8 mouse cellular contexts compared by ENCODE assay signal in genomic region chr17:25835816-25836215, GRCm38 (mm10). TPM values are rescaled to one million over a fixed set of nuclear protein-coding genes. Genes with fewer than 3 reads are reported as not detected.
DNase-seq lines count a peak whose midpoint lies in the region; ATAC-seq and TF ChIP-seq lines count a peak whose summit lies in the region.

No protein-coding gene starts in this region.

- no peaks in the 10 kb centered on the region for H3K27me3 ChIP-seq in neural tube, embryonic 11.5 days (ENCODE audit: control insufficient read depth, insufficient read depth, low read length)
- H3K27me3 ChIP-seq in stomach, embryonic 16.5 days (ENCODE audit: control insufficient read depth, insufficient read depth, low read length): no peaks in the 10 kb centered on the region

- no peak for ATAC-seq in neural tube, embryonic 11.5 days (ENCODE audit: insufficient read depth, low FRiP score, low TSS enrichment)
- no peak for ATAC-seq in stomach, embryonic 16.5 days (ENCODE audit: insufficient read depth, low FRiP score)

- 94% methylated on average over 16 of the region's 16 CpGs for WGBS in neural tube, embryonic 11.5 days
- 91% methylated on average over 16 of the region's 16 CpGs for WGBS in stomach, embryonic 16.5 days

- no peak for TF ChIP-seq CTCF in gastrocnemius, adult 2 months (IDR thresholded peaks at IDR 0.05)

- peak overlapping the region; percentile 95 for H3K4me3 ChIP-seq in gastrocnemius, adult 2 months
- H3K4me3 ChIP-seq in neural tube, embryonic 11.5 days (ENCODE audit: low read depth, low read length): no peak overlapping the region
- 0 out of 2 replicates have a peak overlapping the region, but pooled peaks have one; percentile 36 for H3K4me3 ChIP-seq in stomach, embryonic 16.5 days (replicated peaks; ENCODE audit: low read length)

- peak overlapping the region; percentile 68 for H3K4me2 ChIP-seq in neural tube, embryonic 11.5 days (ENCODE audit: low read depth)
- 0 out of 2 replicates have a peak overlapping the region, but pooled peaks have one; percentile 64 for H3K4me2 ChIP-seq in stomach, embryonic 16.5 days (ENCODE audit: low read depth, low read length)

- no peak for DNase-seq in gastrocnemius, adult 2 months
- no peak for DNase-seq in gastrocnemius, adult 18-20 months (ENCODE audit: low spot score)
- no peak for DNase-seq in neural tube, embryonic 11.5 days (ENCODE audit: low spot score)
- DNase-seq in neural tube, embryonic 10.5 days (ENCODE audit: extremely low spot score, low spot score): no peak
- DNase-seq in kidney, postnatal 10 days: peak; percentile 40
- no peak for DNase-seq in left cerebral cortex, adult 18-20 months (ENCODE audit: low spot score in 2 of 2)
- no peak for DNase-seq in embryo, embryonic 11 days

- peak overlapping the region; percentile 99 for H3K27ac ChIP-seq in gastrocnemius, adult 2 months
- no peak overlapping the region for H3K27ac ChIP-seq in neural tube, embryonic 11.5 days (ENCODE audit: low read depth, low read length)
- H3K27ac ChIP-seq in stomach, embryonic 16.5 days (ENCODE audit: low read length): 0 out of 2 replicates have a peak overlapping the region, but pooled peaks have one; percentile 26

- peaks cover 28% of the 10 kb centered on the region for H3K36me3 ChIP-seq in neural tube, embryonic 11.5 days (ENCODE audit: control insufficient read depth, insufficient read depth, low read length)
- peaks cover 30% of the 10 kb centered on the region for H3K36me3 ChIP-seq in stomach, embryonic 16.5 days (ENCODE audit: control insufficient read depth, insufficient read depth, low read length)

- no peaks in the 10 kb centered on the region for H3K9me3 ChIP-seq in neural tube, embryonic 11.5 days (ENCODE audit: control insufficient read depth, low read length)
- H3K9me3 ChIP-seq in stomach, embryonic 16.5 days (replicated peaks; ENCODE audit: control insufficient read depth, low read length): no peaks in the 10 kb centered on the region

- H3K9ac ChIP-seq in neural tube, embryonic 11.5 days (ENCODE audit: low read length): no peak overlapping the region
- H3K9ac ChIP-seq in stomach, embryonic 16.5 days (ENCODE audit: low read length): 0 out of 2 replicates have a peak overlapping the region, but pooled peaks have one; percentile 71

- peaks cover 56% of the 10 kb centered on the region for H3K4me1 ChIP-seq in neural tube, embryonic 11.5 days (ENCODE audit: control insufficient read depth, insufficient read depth, low read length)
- H3K4me1 ChIP-seq in stomach, embryonic 16.5 days (ENCODE audit: control insufficient read depth, insufficient read depth, low read length): peaks cover 47% of the 10 kb centered on the region

- intact Hi-C loops in gastrocnemius, adult 2 months (cut with DNase I): no loop called here

RNA-seq across cellular contexts. Expression of gene Rhbdl1, which starts 1.3 kb away (rescaled TPM):
- total RNA-seq in gastrocnemius, adult 2 months (2021): 10 to 100 TPM; 17.2 to 20.2 TPM
- 10 to 100 TPM; 10.7 to 14.7 TPM for total RNA-seq in gastrocnemius, adult 18-20 months (2021)
- 4.3 and 4.4 TPM in 2 replicates for polyA plus RNA-seq in neural tube, embryonic 11.5 days (2014; fragmentation: Nextera tagmentation; extraction: Ambion mirVana)
- 2.5 and 2.8 TPM in 2 replicates for polyA plus RNA-seq in stomach, embryonic 16.5 days (2015; fragmentation: Nextera tagmentation; extraction: Ambion mirVana)
- total RNA-seq in left cerebral cortex, adult 18-20 months (2021): 10 to 100 TPM; 40.6 to 42.4 TPM

RNA-seq across cellular contexts. Expression of gene Stub1, which starts 2.6 kb away (rescaled TPM):
- 10 to 100 TPM; 85.8 to 93.8 TPM for total RNA-seq in gastrocnemius, adult 2 months (2021)
- total RNA-seq in gastrocnemius, adult 18-20 months (2021): 10 to 100 TPM; 88.4 to 92.9 TPM
- polyA plus RNA-seq in neural tube, embryonic 11.5 days (2014; fragmentation: Nextera tagmentation; extraction: Ambion mirVana): 327 and 334 TPM in 2 replicates
- polyA plus RNA-seq in stomach, embryonic 16.5 days (2015; fragmentation: Nextera tagmentation; extraction: Ambion mirVana): 312 and 314 TPM in 2 replicates
- 100 to 1,000 TPM; 178 to 180 TPM for total RNA-seq in left cerebral cortex, adult 18-20 months (2021)

RNA-seq across cellular contexts. Expression of gene Gm20683, which starts 5.7 kb away (rescaled TPM):
- 10 to 100 TPM; 13.0 to 15.9 TPM for total RNA-seq in gastrocnemius, adult 2 months (2021)
- 10 to 100 TPM; 10.0 to 11.8 TPM for total RNA-seq in gastrocnemius, adult 18-20 months (2021)
- 1.2 and 2.9 TPM in 2 replicates for polyA plus RNA-seq in neural tube, embryonic 11.5 days (2014; fragmentation: Nextera tagmentation; extraction: Ambion mirVana)
- polyA plus RNA-seq in stomach, embryonic 16.5 days (2015; fragmentation: Nextera tagmentation; extraction: Ambion mirVana): 2.7 and 3.4 TPM in 2 replicates
- total RNA-seq in left cerebral cortex, adult 18-20 months (2021): 10 to 100 TPM; 20.7 to 23.7 TPM

RNA-seq across cellular contexts. Expression of gene Jmjd8, which starts 7.1 kb away (rescaled TPM):
- 10 to 100 TPM; 11.5 to 13.0 TPM for total RNA-seq in gastrocnemius, adult 2 months (2021)
- 10 to 100 TPM; 12.6 to 14.2 TPM for total RNA-seq in gastrocnemius, adult 18-20 months (2021)
- 52.1 and 55.6 TPM in 2 replicates for polyA plus RNA-seq in neural tube, embryonic 11.5 days (2014; fragmentation: Nextera tagmentation; extraction: Ambion mirVana)
- 56.7 and 58.1 TPM in 2 replicates for polyA plus RNA-seq in stomach, embryonic 16.5 days (2015; fragmentation: Nextera tagmentation; extraction: Ambion mirVana)
- total RNA-seq in left cerebral cortex, adult 18-20 months (2021): 10 to 100 TPM; 43.5 to 52.3 TPM

RNA-seq across cellular contexts. Expression of gene Rhot2, which starts 8.8 kb away (rescaled TPM):
- 10 to 100 TPM; 58.1 to 89.3 TPM for total RNA-seq in gastrocnemius, adult 2 months (2021)
- 10 to 100 TPM; 72.4 to 72.9 TPM for total RNA-seq in gastrocnemius, adult 18-20 months (2021)
- 8.6 and 10.5 TPM in 2 replicates for polyA plus RNA-seq in neural tube, embryonic 11.5 days (2014; fragmentation: Nextera tagmentation; extraction: Ambion mirVana)
- polyA plus RNA-seq in stomach, embryonic 16.5 days (2015; fragmentation: Nextera tagmentation; extraction: Ambion mirVana): 22.4 and 23.5 TPM in 2 replicates
- total RNA-seq in left cerebral cortex, adult 18-20 months (2021): 10 to 100 TPM; 89.5 to 92.8 TPM
